Mouse (Mus musculus) cerebellum, adult 9-11 months (tissue): ENCODE data around the gene Tmub1.
A peak's percentile ranks its signal among the peaks of the same experiment; 100 is the strongest.

Source experiments
- DNase-seq: peaks from one replicate; pipeline ENCODE4 v3.0.0; 2022

Tmub1 gene

GRCm38 (mm10) chr5:24447624-24448298, at the start of gene Tmub1:
Gene Tmub1 (minus strand): TSS chr5:24447854.
- DNase-seq: peak; percentile 89

- DNase-seq: peak; percentile 11
Measured at GRCm38 (mm10) chr5:24496756-24497155, 49.1 kb upstream of the Tmub1 start.

GRCm38 (mm10) chr5:24495019-24495418, 47.4 kb upstream of the Tmub1 start:
- peak; percentile 11 for DNase-seq

DNA sequence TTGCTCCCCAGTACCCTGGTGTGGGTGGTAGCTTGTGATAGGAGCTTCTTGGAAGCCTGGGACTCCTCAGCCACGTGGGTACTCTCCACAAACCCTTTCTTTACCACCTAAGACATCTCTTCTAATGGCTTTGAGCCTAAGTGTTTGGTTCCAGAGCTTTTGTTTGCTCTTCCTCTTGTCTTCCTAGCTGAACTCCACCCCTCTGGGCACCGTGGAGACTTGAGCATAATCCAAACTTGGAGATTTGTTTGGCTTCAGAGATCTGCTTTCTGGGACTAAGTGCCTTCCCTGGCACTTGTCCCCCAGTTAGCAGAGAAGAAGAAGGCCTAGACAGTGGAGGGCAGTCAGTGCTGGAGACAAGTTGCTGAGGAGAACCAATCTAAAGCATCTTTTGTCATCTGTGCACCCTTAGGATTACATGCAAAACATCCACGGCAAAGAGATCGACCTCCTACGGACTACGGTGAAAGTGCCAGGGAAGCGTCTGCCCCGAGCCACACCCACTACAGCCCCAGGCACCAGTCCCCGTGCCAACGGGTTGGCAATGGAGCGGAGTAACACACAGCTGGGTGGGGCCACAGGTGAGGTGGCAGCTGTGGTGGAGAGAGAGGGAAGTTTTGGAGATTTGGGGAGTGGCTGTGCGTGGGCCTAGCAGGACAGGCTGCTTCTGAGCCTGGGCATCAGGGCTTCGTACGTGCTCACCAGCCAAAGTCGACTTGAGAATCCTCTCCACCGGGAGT, 45.1 kb upstream of the Tmub1 start:
- DNase-seq: peak; percentile 21

GRCm38 (mm10) chr5:24490413-24490920, 42.8 kb upstream of the Tmub1 start:
- no peak for DNase-seq

- DNase-seq: peak; percentile 56
Measured at GRCm38 (mm10) chr5:24486738-24487137, 39.1 kb upstream of the Tmub1 start.

- DNase-seq: peak; percentile 88
Measured at GRCm38 (mm10) chr5:24486097-24486496, 38.4 kb upstream of the Tmub1 start.

DNA sequence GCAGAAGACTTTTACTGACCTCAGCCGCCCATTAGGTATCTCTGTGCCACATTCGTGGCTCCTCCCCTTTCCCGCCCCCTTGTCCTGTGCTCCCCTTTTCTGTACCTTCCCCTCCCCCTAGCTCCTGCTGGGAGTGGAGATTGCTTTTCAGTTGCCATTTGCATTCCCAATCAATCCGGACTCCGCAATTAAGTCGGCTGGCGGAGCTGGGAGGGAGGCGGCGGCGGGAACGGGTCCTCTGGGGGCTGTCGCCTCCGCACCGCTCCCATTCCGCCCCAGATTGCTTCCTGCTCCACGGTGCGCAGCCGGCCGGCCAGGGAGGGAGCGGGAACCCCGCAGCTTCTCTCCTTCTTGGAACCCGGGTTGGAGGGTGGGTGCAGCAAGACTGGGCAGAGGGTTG, 37.3 kb upstream of the Tmub1 start:
- peak; percentile 48 for DNase-seq

GRCm38 (mm10) chr5:24483326-24483725, 35.7 kb upstream of the Tmub1 start:
- DNase-seq: peak; percentile 81

- DNase-seq: peak; percentile 52
Measured at GRCm38 (mm10) chr5:24482247-24483079, 34.8 kb upstream of the Tmub1 start.

- peak; percentile 76 for DNase-seq
Measured at GRCm38 (mm10) chr5:24481647-24482046, 34.0 kb upstream of the Tmub1 start.

GRCm38 (mm10) chr5:24477909-24478308, 30.3 kb upstream of the Tmub1 start:
- no peak for DNase-seq

DNA sequence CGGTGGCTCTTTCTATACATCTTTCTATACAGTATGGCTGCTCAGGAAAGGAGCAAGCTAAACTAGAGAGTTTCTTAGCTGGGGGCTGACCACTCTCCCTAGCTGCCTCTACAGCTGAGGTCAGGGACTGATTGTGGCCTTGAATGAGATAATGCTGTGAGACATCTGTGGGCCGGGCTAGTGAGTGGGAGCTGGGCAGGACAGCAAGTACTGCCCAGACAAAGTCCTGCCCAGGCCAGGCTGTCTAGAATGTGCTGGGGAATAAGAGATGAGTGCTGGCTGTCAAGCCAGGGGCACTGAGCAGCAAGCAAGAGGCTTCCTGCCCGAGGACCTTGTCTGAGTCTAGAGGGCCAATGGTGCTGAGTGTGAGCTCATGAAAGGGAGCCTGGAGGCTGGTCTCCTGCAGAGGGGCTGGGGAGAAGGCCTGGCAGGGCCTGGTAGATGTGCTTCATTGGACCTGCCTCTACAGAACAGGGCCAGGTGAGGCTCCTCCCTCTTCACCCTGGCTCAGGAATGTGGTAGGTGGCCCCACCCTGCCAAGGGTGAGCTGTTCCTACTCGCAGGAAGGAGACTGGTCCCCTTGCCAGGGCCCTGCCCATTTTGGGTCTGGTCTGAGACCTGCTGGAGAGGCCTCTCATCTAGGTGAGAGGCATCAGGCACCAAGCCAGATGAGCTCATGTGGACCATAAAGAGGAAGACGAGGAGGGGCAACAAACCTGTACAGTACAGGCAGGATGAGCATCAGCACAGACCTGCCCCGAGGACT, 28.0 kb upstream of the Tmub1 start:
- DNase-seq: peak; percentile 73

DNA sequence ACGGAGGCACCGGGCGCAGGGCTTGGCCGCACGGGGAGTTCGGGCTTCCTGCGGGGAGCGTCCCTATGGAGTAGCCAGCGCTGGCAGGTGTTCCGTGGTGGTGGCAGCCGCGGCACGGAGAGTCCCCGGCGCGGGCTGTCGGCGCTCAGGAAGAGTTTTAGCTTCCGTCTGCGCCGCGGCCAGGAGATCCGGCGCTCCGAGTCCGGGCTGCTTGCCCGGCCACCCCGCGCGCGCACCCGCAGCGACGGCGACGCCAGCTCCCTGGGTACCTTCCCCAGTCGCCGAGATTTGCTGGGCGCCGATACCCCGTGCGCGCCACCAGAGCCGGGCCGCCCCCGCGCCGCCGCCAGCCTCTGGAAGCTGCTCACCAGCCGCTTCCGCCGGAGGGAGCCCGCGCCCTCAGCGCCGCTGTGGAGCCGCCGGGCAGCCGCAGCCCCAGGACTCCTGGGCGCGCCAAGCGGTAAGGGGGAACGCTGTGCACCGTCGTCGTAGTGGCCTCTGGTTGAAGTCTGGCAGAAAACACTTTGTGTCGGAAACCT, 27.1 kb upstream of the Tmub1 start:
- DNase-seq: no peak

DNA sequence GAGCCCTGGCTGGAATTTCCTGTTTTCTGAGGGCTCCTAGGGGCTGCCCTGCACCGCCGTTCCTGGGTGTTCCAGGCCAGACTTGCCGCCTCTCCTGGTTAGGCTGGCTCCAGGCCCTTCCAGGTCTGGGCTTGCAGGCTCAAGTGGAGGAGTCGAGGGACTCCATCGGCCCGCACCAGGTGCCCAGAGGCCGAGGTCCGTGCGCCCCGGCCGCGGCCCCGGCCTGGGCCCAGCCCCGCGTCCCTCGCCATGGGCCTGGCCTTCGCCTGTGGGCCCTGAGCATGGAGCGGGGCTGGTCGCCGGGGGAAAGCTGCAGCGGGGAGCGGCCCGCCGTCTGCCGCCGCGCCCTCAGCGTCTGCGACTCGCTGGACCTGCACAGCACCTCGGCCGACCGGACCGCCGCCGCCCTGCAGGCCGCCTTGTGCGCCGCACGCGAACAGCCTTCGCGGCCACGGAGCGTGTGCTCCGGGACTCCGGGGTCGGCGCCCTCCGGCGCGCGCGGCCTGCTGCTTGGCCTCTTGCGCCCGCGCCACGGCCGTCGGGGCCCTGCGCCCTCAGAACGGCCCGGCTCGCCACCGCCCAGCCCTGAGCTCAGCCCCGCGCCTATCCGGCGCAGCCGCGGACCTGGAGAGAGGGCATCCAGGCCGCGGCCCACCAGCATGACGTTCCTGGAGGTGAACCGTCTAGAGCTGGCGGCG, 26.5 kb upstream of the Tmub1 start:
- DNase-seq: no peak

DNA sequence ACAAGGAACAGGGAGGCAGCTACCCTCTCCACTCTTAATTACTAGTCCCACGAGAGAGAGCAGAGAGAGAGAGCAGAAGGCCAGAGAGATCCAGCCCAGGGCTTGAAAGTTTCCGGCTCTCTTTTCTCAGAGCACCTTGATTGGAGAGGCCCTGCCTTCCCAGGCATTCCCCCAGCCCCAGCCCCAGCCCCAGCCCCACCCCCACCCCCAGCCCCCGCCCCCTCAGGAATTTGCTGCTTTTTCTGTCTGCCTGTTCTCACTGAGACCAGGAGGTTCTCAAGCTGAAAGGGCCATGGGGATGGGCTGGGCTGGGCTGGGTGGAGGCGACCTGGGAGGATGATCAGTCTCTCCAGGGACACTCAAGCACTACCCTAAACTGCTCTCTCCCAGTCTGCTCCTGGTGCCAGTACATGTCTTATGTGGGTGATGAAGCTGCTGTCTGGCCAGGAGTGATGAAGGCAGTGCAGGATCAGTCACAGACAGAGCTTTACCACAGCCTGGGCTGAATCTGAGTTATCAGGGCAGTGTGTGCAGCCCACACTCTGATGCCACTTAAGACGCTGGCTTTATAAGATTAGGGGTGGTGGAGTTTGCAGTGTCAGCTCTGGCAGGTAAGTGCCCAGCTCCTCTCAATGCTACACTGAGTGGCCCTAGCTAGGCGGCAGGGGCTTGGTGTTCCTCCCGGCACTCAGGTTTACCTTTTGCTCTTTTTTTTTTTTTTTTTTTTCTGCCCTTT, 25.4 kb upstream of the Tmub1 start:
- DNase-seq: no peak

GRCm38 (mm10) chr5:24470600-24470999, 22.9 kb upstream of the Tmub1 start:
- DNase-seq: peak; percentile 80

- DNase-seq: no peak
Measured at GRCm38 (mm10) chr5:24466762-24467161, 19.1 kb upstream of the Tmub1 start.

DNA sequence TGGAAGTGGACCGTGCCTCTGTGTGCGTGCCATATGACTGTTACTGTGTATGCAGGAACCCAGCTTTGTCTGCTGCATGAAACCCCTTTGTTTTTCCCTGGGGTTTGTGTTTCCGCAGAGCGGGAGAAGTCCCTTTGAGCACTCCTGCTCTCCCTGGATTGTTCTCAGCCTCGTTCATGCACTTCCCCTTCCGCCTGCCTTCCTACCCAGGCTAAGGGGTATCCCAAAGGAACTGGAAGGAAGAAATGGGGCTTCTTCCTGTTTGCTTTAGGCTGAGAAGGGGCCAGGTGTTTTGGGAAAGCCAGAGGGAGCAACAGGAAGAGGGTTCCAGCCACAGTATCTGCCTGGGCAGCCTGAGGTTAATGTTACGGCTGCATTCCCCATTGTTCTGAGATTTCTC, 8.0 kb upstream of the Tmub1 start:
- DNase-seq: no peak

DNA sequence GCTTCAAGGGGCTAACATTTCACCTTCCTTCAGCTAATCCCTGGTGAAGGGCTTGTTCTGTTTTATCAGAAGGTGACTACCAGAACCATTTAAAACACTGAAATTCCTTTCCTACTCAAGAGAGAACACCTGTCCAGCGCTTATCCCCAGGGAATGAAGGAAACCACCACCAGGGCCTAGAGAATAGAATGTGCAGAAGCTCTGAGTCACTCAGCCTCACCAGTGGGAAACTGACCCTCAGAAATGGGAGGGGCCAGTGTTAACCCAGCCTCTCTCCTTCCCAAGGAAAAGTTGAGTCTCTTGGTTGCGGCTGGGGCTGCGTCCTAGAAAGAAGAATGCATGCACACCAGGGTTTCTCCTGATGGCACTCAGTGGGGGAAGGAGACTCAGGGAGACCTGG, 7.4 kb upstream of the Tmub1 start:
- DNase-seq: no peak

GRCm38 (mm10) chr5:24453985-24454303, 6.3 kb upstream of the Tmub1 start:
- DNase-seq: no peak
